Mouse (Mus musculus) ES-Bruce4 (cell line): Measurements from ENCODE around the gene Man2a2.

ENCODE experiments used
- CTCF ChIP-seq: IDR thresholded peaks from one replicate; pipeline ENCODE4 v1.8.1; 2011; ENCODE audit warnings: low read depth, low read length
- EP300 ChIP-seq: IDR thresholded peaks from 2 replicates; pipeline ENCODE4 v1.6.1; 2011; ENCODE audit warnings: low read depth, low read length; ENCODE audit not compliant: insufficient read depth
- POLR2A ChIP-seq: IDR thresholded peaks from one replicate; pipeline ENCODE4 v1.8.1; 2011; ENCODE audit warnings: low read length; ENCODE audit not compliant: insufficient read depth

DNA sequence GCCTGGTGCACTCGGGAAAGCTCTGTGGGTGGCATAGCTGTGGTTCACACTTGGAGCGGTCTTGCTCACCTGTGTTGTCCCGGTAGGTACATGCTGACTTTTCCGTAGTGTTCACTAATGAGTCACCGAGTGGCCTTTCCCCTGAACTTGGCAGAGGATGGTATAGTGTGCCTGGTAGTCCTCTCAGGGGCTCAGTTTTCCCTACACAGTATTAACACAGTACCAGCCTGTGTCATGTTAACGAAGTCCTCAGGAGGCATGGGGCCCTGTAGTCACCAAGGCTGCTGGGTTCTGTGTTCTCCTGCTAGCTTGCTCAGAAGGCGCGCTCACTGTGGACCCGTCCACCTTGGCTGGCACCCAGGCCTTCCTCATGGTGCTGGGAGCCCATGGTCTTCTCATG is 39.2 kb upstream of the Man2a2 start:
- no peak for TF ChIP-seq CTCF
- no peak for TF ChIP-seq EP300
- TF ChIP-seq POLR2A: no peak
